Mouse (Mus musculus): ENCODE data around the gene Naa50.

DNA sequence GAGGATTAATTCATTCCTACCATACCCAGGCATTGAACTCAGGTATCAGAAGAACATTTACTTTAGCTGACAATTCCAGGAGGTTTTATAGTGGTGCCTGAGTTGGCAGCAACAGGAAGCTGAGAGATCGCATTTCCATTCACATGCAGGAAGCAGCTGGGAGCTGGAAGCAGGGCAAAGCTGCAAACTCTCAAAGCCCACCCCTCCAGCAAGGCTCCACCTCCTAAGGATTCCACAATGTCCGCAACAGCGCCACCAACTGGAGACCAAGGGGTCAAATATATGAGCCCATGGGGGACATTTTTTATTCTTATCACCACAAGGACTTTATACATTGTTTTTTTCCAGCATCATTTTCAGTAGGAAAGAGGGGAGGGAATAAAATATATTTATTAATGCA lies 49.1 kb downstream of the Naa50 start:
- TF ChIP-seq CTCF (IDR thresholded peaks at IDR 0.05; ENCODE audit: extremely low read depth, insufficient read depth, low read length) (no peak), POLR2A (IDR thresholded peaks at IDR 0.05; ENCODE audit: extremely low read depth, insufficient read depth, low read length) (no peak)

All from cortical plate, adult 2 months (tissue).